Mouse (Mus musculus): Measurements from ENCODE around the gene Gla.
A peak's percentile ranks its signal among the peaks of the same experiment; 100 is the strongest.

The Gla gene

DNA sequence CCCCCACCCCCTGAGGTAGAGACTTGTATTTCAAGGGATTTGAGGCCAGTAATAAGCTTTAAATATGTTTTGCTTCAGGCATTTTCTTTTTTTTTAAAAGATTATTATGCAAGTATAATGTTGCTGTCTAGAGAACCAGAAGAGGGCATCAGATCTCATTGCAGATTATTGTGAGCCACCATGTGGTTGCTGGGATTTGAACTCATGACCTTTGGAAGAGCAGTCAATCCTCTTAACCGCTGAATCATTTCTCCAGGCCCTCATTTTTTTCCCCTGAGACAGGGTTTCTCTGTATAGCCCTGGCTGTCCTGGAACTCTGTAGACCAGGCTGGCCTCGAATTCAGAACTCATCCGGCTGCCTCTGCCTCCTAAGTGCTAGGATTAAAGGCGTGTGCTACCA, 12.7 kb downstream of the Gla start:
- no peak for DNase-seq

DNA sequence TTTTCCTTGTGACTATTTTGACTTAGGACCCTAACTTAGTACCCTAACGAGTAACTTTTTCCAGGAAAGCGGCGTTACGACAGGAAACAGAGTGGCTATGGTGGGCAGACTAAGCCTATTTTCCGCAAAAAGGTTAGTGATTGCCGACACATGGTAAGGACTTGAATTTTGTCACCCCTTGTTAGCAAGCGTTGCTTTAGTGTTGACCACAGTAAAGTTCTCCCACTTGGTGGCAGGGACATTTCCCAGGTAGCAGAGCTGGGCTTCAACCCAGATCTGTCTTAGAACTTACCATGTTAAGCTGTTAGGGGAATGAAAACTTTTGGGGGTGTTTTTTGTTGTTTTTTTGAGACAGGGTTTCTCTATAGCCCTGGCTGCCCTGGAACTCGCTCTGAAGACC, 14.5 kb downstream of the Gla start:
- DNase-seq = no peak

DNA sequence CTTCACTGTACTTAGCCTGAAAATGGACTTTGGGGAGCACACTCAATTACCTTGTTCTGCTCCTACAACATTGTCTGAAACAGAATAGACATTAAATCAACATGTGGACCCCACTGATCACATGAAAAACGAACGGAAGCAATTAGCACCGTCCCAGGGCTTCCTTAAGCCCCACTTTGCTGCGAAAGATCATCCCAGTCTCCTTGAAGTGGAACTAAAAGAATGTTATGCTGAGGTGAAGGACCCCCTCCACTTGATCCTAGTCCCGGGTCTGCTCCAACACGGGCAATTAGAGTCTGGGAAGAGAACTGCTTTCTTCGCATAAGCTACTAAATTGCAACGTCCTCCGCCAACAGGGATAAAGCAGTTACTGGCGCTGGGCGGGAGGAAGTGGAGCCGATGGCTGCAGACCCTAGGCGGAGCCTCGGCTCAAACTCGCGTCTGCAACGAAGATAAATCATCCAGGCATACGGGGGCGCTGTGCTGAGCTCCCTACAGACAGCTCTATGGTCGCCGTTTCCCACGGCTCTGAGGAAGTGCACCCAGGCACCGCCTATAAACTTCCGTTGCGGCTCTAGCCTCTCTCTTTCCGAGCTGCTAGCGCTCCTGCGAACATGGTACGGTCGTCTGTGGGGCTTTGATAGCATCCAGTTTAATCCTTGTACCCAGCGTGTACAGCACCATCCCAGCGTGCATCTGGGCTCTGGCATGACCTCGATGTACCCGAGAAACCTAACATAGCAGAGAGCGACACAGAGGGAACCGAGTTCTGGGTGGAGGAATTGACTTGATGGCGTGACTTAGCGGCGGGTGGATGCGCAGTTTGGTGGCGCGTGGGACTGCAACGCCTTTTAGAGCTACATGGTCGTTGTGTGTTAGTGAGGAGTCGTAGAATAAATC, 15.6 kb downstream of the Gla start, which contains the start of gene Rpl36a:
Rpl36a (plus strand) TSS at position 552 of the 900 bp plus-strand sequence.
- peak; percentile 91 to 92 for DNase-seq

DNA sequence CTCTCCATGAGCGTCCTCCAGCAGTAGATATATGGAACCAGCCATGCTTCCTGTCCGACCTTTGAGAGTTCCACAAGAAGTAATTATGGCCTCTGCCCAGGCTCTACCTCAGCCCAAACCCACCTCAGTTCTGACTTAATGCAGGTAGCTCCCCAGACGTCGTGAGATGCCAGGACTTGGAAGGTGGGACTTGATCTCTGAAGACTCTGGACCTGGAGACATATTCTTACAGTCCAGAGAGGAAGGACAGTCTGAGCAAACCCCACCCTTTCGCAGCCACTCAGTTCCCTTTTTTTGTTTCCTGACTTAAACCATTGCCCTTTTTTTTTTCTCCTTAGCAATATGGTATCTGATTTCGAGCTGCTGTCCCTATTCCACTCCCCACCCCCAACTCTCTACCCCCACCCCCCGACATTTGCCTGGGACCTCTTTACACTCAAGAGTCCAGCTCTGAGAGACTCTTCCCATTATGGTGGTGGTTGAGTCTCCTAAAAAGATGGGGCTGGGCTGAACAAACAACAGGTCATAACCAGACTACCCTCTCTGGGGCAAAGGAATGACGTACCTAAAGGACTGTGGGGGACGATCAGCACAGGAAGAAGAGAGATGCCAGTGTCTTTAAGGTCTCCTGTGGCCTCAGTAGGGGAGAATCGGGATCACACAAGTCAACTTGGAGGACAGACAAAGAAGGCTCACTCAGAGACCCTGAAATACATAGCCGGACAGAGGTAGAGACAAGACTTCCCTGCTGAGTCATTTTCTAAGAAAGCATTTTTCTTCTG, 17.8 kb downstream of the Gla start, which contains the start of gene Btk:
Btk (minus strand) TSS at position 683 of the 782 bp plus-strand sequence.
- DNase-seq = peak; percentile 50 to 51

DNA sequence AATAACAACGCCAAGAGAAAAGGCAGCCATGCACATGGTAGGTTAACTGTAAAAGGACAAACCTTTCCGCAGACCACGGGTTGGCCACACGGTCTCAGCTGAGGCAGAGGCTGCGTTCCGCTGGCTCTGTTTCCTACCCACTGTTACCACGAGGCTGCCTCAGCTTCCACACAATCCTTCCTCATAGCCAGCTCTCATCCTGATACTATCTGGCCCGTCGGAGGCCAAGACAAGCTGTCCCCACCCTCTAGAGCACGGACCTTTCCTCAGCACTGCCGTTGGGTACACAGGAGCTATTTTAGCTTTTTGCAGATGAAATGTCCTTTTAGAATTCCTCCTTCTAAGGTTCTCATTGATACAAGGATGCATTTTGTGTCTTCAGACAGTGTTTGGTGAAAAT, 18.7 kb downstream of the Gla start:
- no peak for DNase-seq

DNA sequence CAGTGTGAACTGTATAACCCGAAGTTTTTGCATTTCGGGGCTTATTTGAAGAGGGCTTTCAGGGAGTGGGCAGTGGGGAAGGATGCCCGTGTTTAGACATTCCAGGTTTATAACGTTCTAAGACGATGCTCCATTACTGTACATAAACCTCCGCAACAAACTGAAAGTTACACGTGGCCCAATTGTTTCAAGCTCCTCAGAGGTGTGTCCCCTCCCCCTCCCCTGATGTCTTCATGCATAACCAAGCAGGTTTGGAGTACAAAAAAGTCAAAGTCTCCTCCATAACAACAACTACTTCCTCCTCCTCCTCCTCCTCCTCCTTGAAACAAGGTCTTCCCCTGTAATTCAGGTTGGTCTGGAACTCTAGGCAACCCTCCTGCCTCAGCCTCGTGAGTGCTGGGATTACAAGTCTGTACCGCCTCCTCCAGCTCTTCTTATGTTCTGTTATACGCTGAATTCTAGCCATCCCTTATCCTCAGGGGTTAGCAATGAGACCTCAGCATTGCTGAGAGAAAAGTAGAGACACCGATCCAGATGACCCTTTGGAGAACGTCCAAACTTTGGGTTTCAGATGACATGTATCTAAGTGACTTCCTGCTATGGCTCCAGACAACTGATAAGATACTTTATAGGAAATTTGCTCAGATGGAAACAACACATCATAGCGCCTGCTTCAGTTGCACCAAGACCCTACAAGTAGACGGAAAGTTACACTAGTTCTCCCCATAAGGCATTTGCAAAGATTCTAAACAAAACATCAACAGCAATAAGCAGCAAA, 20.2 kb downstream of the Gla start:
- DNase-seq = peak in 1 of 2 experiments; percentile 45

DNA sequence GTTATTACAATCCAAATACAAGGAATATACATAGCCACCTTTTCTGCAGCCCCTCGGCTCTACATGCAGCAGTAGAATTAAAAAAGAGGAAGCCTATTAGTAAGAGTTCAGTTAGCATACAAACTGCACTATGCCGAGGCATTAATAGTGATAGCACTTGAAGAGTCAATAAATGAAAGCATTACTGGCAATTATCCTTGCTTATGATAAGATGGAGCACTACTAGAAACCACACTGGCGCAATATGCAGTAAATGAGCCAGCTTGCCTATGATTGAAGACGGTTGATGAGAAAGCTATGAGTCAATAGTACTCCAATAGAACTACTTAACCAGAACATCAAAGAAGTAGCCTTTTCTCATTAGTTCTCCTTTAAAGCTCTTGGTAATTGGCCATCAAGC, 23.0 kb downstream of the Gla start:
- no peak for DNase-seq

DNA sequence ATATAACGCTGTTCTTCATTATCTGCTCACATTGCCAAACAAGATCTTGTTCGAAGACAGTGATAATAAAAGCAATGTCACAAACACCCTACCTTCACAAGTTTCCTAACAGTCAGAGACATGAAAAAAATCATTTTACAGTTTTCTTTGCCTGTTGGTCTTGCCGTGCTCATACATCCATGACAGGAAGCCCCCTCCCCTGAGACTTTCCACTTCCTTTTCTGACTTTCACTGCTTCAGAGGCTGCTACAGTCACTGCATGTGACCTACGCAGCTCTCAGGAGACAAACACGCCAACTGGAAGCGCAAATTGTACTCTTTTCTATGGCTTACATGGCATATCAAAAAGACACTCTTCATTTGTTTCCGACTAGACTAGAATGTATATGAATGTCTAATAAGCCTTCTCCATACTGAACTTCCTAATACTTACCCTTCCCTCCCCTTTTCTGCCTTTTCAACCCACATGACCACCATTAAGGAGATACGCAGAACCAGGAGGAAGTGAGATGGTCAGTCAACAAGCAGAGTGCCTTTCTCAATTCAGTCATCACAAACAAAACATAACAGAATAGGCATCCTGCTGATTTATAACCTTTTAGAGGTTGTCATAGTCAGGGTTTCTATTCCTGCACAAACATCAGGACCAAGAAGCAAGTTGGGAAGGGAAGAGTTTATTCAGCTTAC, 34.2 kb downstream of the Gla start:
- DNase-seq = peak; percentile 74 to 82

DNA sequence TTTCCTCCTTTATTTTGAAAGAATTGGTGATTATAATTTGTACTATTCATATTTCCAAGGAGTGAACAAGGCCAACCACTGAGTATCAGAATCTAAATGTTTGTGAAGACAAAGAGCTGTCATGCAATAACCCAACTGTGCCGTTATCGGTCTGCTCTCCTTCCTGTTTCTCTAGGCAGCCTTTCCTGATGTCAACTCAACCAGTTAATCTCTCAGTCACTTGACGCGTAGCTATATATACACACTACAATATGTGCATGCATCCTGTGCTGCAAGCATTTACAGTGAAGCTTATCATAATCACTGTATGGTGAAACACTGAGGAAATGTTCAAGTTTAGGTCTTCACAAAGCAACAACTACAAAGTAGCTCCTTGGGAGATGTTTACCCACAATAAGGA, 36.6 kb downstream of the Gla start:
- peak; percentile 33 to 37 for DNase-seq

DNA sequence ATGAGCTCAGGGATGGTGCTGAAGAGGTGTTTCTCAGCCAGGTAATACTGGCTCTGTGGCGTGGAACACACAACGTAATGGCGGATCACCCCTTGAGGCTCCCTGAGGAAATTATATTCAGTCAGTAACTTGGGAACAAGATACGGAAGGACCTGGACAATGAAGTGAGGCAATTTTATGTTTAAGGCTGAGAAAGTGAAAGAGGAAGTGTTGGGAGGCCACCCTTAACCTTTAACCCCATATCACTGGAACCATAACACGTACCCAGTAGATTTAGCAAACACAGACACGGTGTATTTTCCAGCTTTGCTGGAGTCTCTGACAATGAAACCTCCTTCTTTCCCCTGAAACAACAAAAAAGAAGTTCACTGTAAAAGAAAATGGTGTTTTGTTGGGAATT, 46.5 kb downstream of the Gla start:
- no peak for DNase-seq

DNA sequence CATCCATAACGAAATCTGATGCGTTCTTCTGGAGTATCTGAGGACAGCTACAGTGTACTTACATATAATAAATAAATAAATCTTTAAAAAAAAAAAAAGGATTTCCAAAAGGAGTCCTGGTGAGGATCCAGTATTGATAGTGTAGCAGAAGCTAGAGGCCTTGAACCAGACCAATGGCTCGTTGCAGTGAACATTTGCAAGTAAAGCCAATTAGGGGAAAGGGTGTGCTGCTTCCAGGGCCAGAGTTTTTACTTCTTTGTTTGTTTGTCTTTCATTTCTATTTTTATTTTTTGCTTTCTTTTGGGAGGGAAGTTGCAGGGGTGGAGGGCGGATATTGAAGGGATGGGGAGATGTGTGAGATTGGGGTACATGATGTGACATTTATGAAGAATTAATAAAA, 47.6 kb downstream of the Gla start:
- DNase-seq = no peak

DNA sequence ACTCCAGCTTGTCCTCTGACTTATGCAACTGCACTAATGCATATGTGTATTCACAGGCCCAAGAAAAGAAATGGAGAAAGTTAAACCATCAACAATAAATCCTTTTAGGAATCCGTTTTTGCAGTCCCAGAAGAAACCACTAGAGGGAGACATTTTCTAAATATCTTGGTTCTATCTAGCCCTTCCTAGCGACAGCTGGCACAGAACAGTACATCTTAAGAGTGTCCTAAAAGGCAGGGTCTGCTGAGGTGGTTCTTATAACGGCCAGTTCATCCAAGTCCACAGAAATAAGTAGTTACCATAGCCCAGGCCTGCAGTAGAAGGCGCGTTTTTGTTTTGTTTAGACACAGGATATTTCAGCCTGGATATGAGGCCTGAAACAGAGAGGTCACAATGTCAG, 50.0 kb downstream of the Gla start:
- DNase-seq = peak; percentile 54 to 55

DNA sequence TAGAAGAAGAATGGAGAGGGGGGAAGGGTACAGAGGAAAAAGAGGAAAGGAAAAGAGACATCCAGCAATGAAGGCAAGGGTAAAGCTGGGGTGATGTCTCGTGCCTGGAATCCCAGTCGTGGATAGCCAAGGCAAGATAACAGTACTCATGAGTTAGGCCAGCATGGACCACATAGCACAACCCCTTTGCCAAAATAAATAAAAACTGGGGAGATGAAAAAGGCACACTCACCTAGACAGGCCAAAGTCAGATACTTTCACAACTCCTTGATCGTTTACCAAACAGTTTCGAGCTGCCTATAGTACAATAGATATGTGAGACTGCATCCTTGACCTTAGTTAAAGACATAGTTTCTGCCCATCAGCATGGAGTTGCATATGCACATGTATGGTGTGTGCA, 53.6 kb downstream of the Gla start:
- DNase-seq = no peak

DNA sequence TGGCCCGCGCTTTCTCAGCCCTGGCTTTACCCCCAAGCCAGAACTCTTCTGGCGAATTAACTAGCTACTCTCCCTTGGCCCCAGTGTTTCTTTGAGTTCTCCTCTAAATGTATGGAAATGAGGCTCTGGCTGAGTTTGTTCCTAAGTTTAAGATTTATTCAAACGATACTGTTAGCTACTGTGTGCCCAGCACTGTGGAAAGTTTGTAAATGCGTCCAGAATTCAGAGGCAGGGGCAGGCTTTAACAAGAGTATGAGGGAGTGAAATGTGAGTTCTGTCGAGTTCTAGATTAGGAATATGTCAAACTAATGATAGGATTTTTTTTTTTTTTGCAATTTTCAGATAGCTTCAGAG, 59.0 kb downstream of the Gla start:
- DNase-seq = no peak

DNA sequence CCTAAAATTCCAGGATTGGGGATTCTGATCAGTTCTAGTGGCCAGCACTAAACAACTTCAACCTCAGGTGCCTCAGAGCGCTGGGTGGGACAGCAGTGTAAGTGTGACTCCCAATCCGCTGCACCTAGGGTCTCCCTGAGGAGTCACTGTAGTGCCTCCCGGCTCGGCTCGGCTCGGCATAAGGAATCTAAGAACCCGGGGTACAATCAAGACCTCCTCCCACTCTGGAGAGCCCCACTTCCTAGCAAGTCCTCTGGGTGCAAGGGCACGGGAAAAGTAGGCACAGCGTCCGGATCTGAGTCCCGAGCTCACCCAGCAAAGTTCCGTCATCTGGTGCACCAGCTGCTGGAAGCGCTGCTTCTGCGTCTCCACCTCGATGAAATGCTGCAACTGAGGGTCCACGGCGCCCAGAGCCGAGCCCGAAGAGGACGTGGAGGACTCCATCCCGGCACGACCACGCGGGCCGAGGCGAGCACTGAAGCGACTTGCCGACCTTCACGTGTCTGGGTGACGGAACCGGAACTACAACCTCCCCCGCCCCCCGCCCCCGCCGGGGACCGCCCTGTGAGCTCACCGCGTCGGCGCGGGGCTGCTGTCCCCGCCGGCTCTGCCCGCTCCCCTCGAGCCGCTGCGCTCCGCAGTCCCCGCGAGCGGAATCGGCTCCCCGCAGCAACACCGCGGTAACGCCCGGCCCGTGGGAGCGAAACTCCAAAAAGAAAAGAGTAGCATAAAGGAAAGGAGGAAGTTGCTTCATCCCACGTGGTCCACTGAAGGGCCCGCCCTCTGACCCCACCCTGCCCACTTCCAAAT, 59.6 kb downstream of the Gla start, which contains the start of gene Timm8a1:
Timm8a1 (minus strand) TSS at position 721 of the 810 bp plus-strand sequence.
- DNase-seq = peak; percentile 72 to 77

DNA sequence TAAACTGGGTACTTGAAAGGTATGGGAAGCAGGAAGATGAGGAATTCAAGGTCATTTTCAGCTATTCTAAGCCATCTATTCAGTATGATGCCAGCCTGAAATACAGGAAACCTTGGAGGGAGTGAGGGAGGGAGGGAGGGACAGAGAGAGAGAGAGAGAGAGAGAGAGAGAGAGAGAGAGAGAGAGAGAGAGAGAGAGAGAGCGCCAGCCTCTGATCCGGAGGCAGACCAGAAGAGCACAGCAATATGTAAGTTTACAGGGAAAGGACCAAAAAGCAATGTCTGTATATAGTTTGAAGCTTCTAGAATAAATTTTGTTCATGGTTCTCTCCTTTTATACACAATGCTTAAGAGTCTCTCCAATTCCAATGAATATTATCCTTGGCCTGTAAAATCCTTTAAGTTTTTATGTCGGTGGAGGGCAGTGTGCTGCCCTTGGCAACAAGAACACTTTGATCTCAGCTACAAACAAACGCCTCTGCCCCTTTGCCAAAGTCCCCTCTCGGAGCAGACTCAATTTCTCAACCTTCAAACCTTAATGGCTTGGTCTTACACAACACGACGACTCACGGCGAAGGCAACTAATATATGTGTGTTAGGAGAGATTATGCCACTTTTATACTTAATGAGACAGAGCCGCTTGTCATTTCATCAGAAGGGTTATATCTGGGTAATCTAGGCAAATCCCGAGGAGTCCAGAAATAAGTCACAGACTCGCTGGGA, 60.4 kb downstream of the Gla start:
- DNase-seq = no peak

DNA sequence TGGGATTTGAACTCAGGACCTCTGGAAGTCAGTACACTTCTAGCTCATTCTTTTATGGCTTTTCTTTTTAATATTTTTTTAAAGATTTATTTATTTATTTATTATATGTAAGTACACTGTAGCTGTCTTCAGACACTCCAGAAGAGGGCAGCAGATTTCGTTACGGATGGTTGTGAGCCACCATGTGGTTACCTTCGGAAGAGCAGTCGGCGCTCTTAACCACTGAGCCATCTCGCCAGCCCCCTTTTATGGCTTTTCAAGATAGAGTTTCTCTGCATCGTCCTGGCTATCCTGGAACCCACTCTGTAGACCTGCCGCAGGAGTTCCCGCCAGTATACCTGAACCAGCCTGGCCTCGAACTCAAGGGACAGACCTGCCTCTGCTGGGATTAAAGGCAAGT, 61.1 kb downstream of the Gla start:
- peak; percentile 54 to 55 for DNase-seq

All from B cell, adult 2 months (primary cell).